Mouse (Mus musculus) liver, embryonic 16.5 days (tissue): Measurements from ENCODE around the gene Fam205c. TPM values are rescaled to one million over a fixed set of nuclear protein-coding genes. Genes with fewer than 3 reads are reported as not detected.

ENCODE experiments used
- ATAC-seq: fragments of 200-750 bp; cut with Nextera tagmentation; 2 replicates; pipeline ENCODE4 v1.8.0; 2017; ENCODE audit warnings: low read depth, mild to moderate bottlenecking, moderate number of reproducible peaks, moderate library complexity
- H3K27ac ChIP-seq: fragments of 300-500 bp; sonication (generic); 2 replicates; pipeline ENCODE4 v1.5.1; 2014; ENCODE audit warnings: mild to moderate bottlenecking, low read length
- H3K27me3 ChIP-seq: fragments of 300-500 bp; sonication (generic); 2 replicates; pipeline ENCODE4 v1.6.1; 2014; ENCODE audit warnings: low read depth, low read length, mixed read lengths; ENCODE audit not compliant: control insufficient read depth, insufficient read depth
- H3K36me3 ChIP-seq: fragments of 300-500 bp; sonication (generic); 2 replicates; pipeline ENCODE4 v1.6.1; 2014; ENCODE audit warnings: mild to moderate bottlenecking; ENCODE audit not compliant: control insufficient read depth, insufficient read depth
- H3K4me1 ChIP-seq: fragments of 300-500 bp; sonication (generic); 2 replicates; pipeline ENCODE4 v1.6.1; 2014; ENCODE audit warnings: low read depth, low read length, mixed read lengths; ENCODE audit not compliant: control insufficient read depth
- H3K4me2 ChIP-seq: fragments of 300-500 bp; sonication (generic); 2 replicates; pipeline ENCODE4 v1.6.1; 2014; ENCODE audit warnings: low read depth, low read length, mixed read lengths
- H3K4me3 ChIP-seq: fragments of 300-500 bp; sonication (generic); 2 replicates; pipeline ENCODE4 v1.5.1; 2014; ENCODE audit warnings: low read depth, mild to moderate bottlenecking, low read length
- H3K9ac ChIP-seq: fragments of 300-500 bp; sonication (generic); 2 replicates; pipeline ENCODE4 v1.6.1; 2014; ENCODE audit warnings: low read depth, low read length
- H3K9me3 ChIP-seq: fragments of 300-500 bp; sonication (generic); replicated peaks from 2 replicates; pipeline ENCODE4 v1.6.1; 2016; ENCODE audit warnings: low read length; ENCODE audit not compliant: control insufficient read depth
- WGBS: fragments of 180-500 bp; shearing (Covaris S2); extraction: QIAGEN DNeasy Blood & Tissue Kit; methylation state at CpG from one replicate; pipeline ENCODE4 v1.1.7; 2014; ENCODE audit not compliant: insufficient replicate concordance; 5-methylcytosine and 5-hydroxymethylcytosine counted together
- polyA plus RNA-seq: library from polyadenylated mRNA; unstranded; fragments of >200 nt; fragmentation: Nextera tagmentation; extraction: Ambion mirVana; gene quantifications from 2 replicates; pipeline ENCODE4 v1.2.1, GENCODE M21; 2015

Fam205c gene
- polyA plus RNA-seq, 1 experiment from 2014 or later = 0.27 TPM

- Histone ChIP-seq H3K27me3 (peaks cover 49% of the 10 kb centered on the region), H3K4me3 (no peak overlapping the region), H3K9ac (no peak overlapping the region), H3K9me3 (no peaks in the 10 kb centered on the region), H3K27ac (no peak overlapping the region), H3K36me3 (no peaks in the 10 kb centered on the region), H3K4me1 (no peaks in the 10 kb centered on the region), H3K4me2 (no peak overlapping the region)
- no peak for ATAC-seq
- 24% methylated on average over 10 of the region's 10 CpGs for WGBS
These were observed 39.4 kb upstream of the Fam205c start for GRCm38 (mm10) chr4:42913391-42913790.

- Histone ChIP-seq H3K4me3 (no peak overlapping the region), H3K4me1 (peaks cover 6% of the 10 kb centered on the region), H3K9me3 (no peaks in the 10 kb centered on the region), H3K36me3 (no peaks in the 10 kb centered on the region), H3K27ac (no peak overlapping the region), H3K4me2 (no peak overlapping the region), H3K9ac (no peak overlapping the region), H3K27me3 (no peaks in the 10 kb centered on the region; the same call in 1 of the 2 replicates)
- no peak for ATAC-seq
- WGBS = 74% methylated on average over 6 of the region's 6 CpGs
These were observed 30.9 kb upstream of the Fam205c start for GRCm38 (mm10) chr4:42904966-42905365.

- Histone ChIP-seq H3K9me3 (no peaks in the 10 kb centered on the region), H3K27ac (no peak overlapping the region), H3K4me2 (no peak overlapping the region), H3K36me3 (no peaks in the 10 kb centered on the region), H3K4me1 (peaks cover 6% of the 10 kb centered on the region), H3K27me3 (no peaks in the 10 kb centered on the region; the same call in 1 of the 2 replicates), H3K9ac (no peak overlapping the region), H3K4me3 (no peak overlapping the region)
- WGBS = 75% methylated on average over 3 of the region's 3 CpGs
- ATAC-seq = no peak
These were observed 30.5 kb upstream of the Fam205c start for GRCm38 (mm10) chr4:42904523-42904922.

GRCm38 (mm10) chr4:42903942-42904341 is 29.9 kb upstream of the Fam205c start:
- no peak overlapping the region for H3K27ac ChIP-seq
- H3K27me3 ChIP-seq = no peaks in the 10 kb centered on the region; the same call in 1 of the 2 replicates
- H3K36me3 ChIP-seq = no peaks in the 10 kb centered on the region
- H3K9me3 ChIP-seq = no peaks in the 10 kb centered on the region
- H3K4me2 ChIP-seq = no peak overlapping the region
- 9% methylated on average over 1 of the region's 1 CpGs for WGBS
- peaks cover 6% of the 10 kb centered on the region for H3K4me1 ChIP-seq
- no peak overlapping the region for H3K9ac ChIP-seq
- ATAC-seq = peak; percentile 24; the same call in 1 of the 2 replicates
- H3K4me3 ChIP-seq = no peak overlapping the region

- H3K9ac ChIP-seq = no peak overlapping the region
- no peaks in the 10 kb centered on the region for H3K36me3 ChIP-seq
- H3K4me1 ChIP-seq = peaks cover 6% of the 10 kb centered on the region
- no peak overlapping the region for H3K27ac ChIP-seq
- H3K4me3 ChIP-seq = no peak overlapping the region
- WGBS = 73% methylated on average over 5 of the region's 5 CpGs
- H3K27me3 ChIP-seq = no peaks in the 10 kb centered on the region; the same call in 1 of the 2 replicates
- no peak for ATAC-seq
- H3K9me3 ChIP-seq = no peaks in the 10 kb centered on the region
- H3K4me2 ChIP-seq = no peak overlapping the region
These were observed 28.7 kb upstream of the Fam205c start for GRCm38 (mm10) chr4:42902730-42903129.

- H3K27ac ChIP-seq = no peak overlapping the region
- peaks cover 6% of the 10 kb centered on the region for H3K4me1 ChIP-seq
- no peak overlapping the region for H3K9ac ChIP-seq
- no peaks in the 10 kb centered on the region for H3K36me3 ChIP-seq
- no peaks in the 10 kb centered on the region for H3K9me3 ChIP-seq
- H3K4me3 ChIP-seq = no peak overlapping the region
- H3K4me2 ChIP-seq = no peak overlapping the region
- 0 out of 2 replicates have a peak, but pooled peaks have one; percentile 32 for ATAC-seq
- no peaks in the 10 kb centered on the region; the same call in 1 of the 2 replicates for H3K27me3 ChIP-seq
- WGBS = 28% methylated on average over 9 of the region's 9 CpGs
These were observed 28.1 kb upstream of the Fam205c start for GRCm38 (mm10) chr4:42902174-42902573.

- no peak overlapping the region for H3K27ac ChIP-seq
- H3K9me3 ChIP-seq = no peaks in the 10 kb centered on the region
- WGBS = 46% methylated on average over 5 of the region's 5 CpGs
- peaks cover 6% of the 10 kb centered on the region for H3K4me1 ChIP-seq
- H3K4me3 ChIP-seq = no peak overlapping the region
- ATAC-seq = no peak
- H3K4me2 ChIP-seq = no peak overlapping the region
- H3K27me3 ChIP-seq = no peaks in the 10 kb centered on the region; the same call in 1 of the 2 replicates
- H3K9ac ChIP-seq = no peak overlapping the region
- no peaks in the 10 kb centered on the region for H3K36me3 ChIP-seq
These were observed 26.8 kb upstream of the Fam205c start for GRCm38 (mm10) chr4:42900878-42901277.

- 27% methylated on average over 3 of the region's 3 CpGs for WGBS
- no peak overlapping the region for H3K27ac ChIP-seq
- ATAC-seq = no peak
- no peak overlapping the region for H3K4me2 ChIP-seq
- H3K9me3 ChIP-seq = no peaks in the 10 kb centered on the region
- H3K4me1 ChIP-seq = peaks cover 5% of the 10 kb centered on the region
- no peak overlapping the region for H3K4me3 ChIP-seq
- no peaks in the 10 kb centered on the region for H3K36me3 ChIP-seq
- no peaks in the 10 kb centered on the region; the same call in 1 of the 2 replicates for H3K27me3 ChIP-seq
- H3K9ac ChIP-seq = no peak overlapping the region
These were observed 24.9 kb upstream of the Fam205c start for GRCm38 (mm10) chr4:42898914-42899313.

GRCm38 (mm10) chr4:42895118-42895517 is 21.1 kb upstream of the Fam205c start:
- Histone ChIP-seq H3K9ac (no peak overlapping the region), H3K9me3 (no peaks in the 10 kb centered on the region), H3K27me3 (no peaks in the 10 kb centered on the region), H3K27ac (no peak overlapping the region), H3K4me1 (no peaks in the 10 kb centered on the region), H3K36me3 (no peaks in the 10 kb centered on the region), H3K4me3 (no peak overlapping the region), H3K4me2 (no peak overlapping the region)
- ATAC-seq = no peak
- 77% methylated on average over 7 of the region's 7 CpGs for WGBS
